9 mouse cellular contexts compared by ENCODE assay signal in genomic region chr11:88160316-88160715, GRCm38 (mm10). TPM values are rescaled to one million over a fixed set of nuclear protein-coding genes. Genes with fewer than 3 reads are reported as not detected.
DNase-seq lines count a peak whose midpoint lies in the region; ATAC-seq and TF ChIP-seq lines count a peak whose summit lies in the region.
"Had no signal": no experiment of that assay in that cellular context is flagged by ENCODE, and none has a peak within 500 bp of the region (broad histone marks: within the 10 kb centered on the region; RNA-seq: fewer than 3 reads in every experiment).

No protein-coding gene starts in this region.

- peak overlapping the region; percentile 92 for H3K4me3 ChIP-seq in megakaryocyte, embryonic 14.5 days (replicated peaks)
- no peak overlapping the region for H3K4me3 ChIP-seq in limb, embryonic 12.5 days (replicated peaks)
- no peak overlapping the region for H3K4me3 ChIP-seq in stomach, postnatal 0 days (ENCODE audit: low read depth, low read length)

- H3K27ac ChIP-seq in limb, embryonic 12.5 days = peak overlapping the region; percentile 12; the same call in 1 of the 2 replicates
- H3K27ac ChIP-seq in stomach, postnatal 0 days (replicated peaks) = peak overlapping the region; percentile 95

- peaks cover 41% of the 10 kb centered on the region for H3K36me3 ChIP-seq in megakaryocyte, embryonic 14.5 days (replicated peaks; ENCODE audit: low read length)
- H3K36me3 ChIP-seq in limb, embryonic 12.5 days = no peaks in the 10 kb centered on the region
- H3K36me3 ChIP-seq in stomach, postnatal 0 days (ENCODE audit: control insufficient read depth, insufficient read depth, low read length) = no peaks in the 10 kb centered on the region

- no peak for ATAC-seq in megakaryocyte, adult 5-6 weeks (ENCODE audit: poor library complexity, severe bottlenecking)
- ATAC-seq in limb, embryonic 12.5 days (ENCODE audit: insufficient number of reproducible peaks, insufficient read depth, low FRiP score, low TSS enrichment, low read depth) = no peak
- ATAC-seq in stomach, postnatal 0 days (ENCODE audit: low FRiP score, low TSS enrichment) = no peak

- peaks cover 92% of the 10 kb centered on the region for H3K4me1 ChIP-seq in megakaryocyte, embryonic 14.5 days
- peaks cover 69% of the 10 kb centered on the region for H3K4me1 ChIP-seq in limb, embryonic 12.5 days (replicated peaks)
- peaks cover 31% of the 10 kb centered on the region for H3K4me1 ChIP-seq in stomach, postnatal 0 days (replicated peaks; ENCODE audit: control insufficient read depth, insufficient read depth)

- H3K27me3 ChIP-seq in megakaryocyte, embryonic 14.5 days (replicated peaks) = no peaks in the 10 kb centered on the region
- H3K27me3 ChIP-seq in limb, embryonic 12.5 days = no peaks in the 10 kb centered on the region
- H3K27me3 ChIP-seq in stomach, postnatal 0 days (ENCODE audit: control insufficient read depth, insufficient read depth, low read length) = no peaks in the 10 kb centered on the region

- DNase-seq in gastrocnemius, postnatal 10 days = peak; percentile 15
- no peak for DNase-seq in gastrocnemius, postnatal 36 days
- DNase-seq in stomach, postnatal 0 days (ENCODE audit: low spot score) = no peak
- DNase-seq in frontal cortex, postnatal 36 days (ENCODE audit: low spot score in 2 of 2) = no peak
- DNase-seq in layer of hippocampus, adult 9-11 months = no peak
- DNase-seq: liver, postnatal 0 days had no signal

- 28% methylated on average over 5 of the region's 5 CpGs for WGBS in limb, embryonic 12.5 days
- 44% methylated on average over 5 of the region's 5 CpGs for WGBS in stomach, postnatal 0 days

- H3K9me3 ChIP-seq in megakaryocyte, embryonic 14.5 days = no peaks in the 10 kb centered on the region
- no peaks in the 10 kb centered on the region for H3K9me3 ChIP-seq in limb, embryonic 12.5 days
- H3K9me3 ChIP-seq in stomach, postnatal 0 days (ENCODE audit: control insufficient read depth, low read length) = no peaks in the 10 kb centered on the region

- H3K9ac ChIP-seq in limb, embryonic 12.5 days (replicated peaks) = no peak overlapping the region
- no peak overlapping the region for H3K9ac ChIP-seq in stomach, postnatal 0 days (ENCODE audit: low read length)
- H3K9ac ChIP-seq: liver, postnatal 0 days had no signal

- peak; percentile 70 for TF ChIP-seq EP300 in stomach, postnatal 0 days (optimal IDR thresholded peaks at IDR 0.05)

- no peak for TF ChIP-seq CTCF in stomach, postnatal 0 days (IDR thresholded peaks at IDR 0.05; ENCODE audit: low read depth)

- intact Hi-C loops in gastrocnemius, postnatal 36 days (cut with DNase I) = no loop called here

- H3K4me2 ChIP-seq in limb, embryonic 12.5 days = peak overlapping the region; percentile 70
- H3K4me2 ChIP-seq in stomach, postnatal 0 days (replicated peaks; ENCODE audit: low read depth) = no peak overlapping the region

RNA-seq across cellular contexts. Expression of gene Mrps23, which starts 43.9 kb away (rescaled TPM):
- total RNA-seq in gastrocnemius, postnatal 10 days (2021) = 100 to 1,000 TPM; 121 to 133 TPM
- 100 to 1,000 TPM; 123 to 140 TPM for total RNA-seq in gastrocnemius, postnatal 36 days (2021)
- 62.3 and 197 TPM in 2 replicates for polyA plus RNA-seq in megakaryocyte, embryonic 14.5 days (2012; ENCODE audit: insufficient read depth, low replicate concordance)
- 59.0 and 62.2 TPM in 2 replicates for total RNA-seq in megakaryocyte, adult 5-6 weeks (2015)
- total RNA-seq in megakaryocyte, adult 5-6 weeks (2017) = 39.4 and 73.3 TPM in 2 replicates
- polyA plus RNA-seq in limb, embryonic 12.5 days (2016; fragmentation: Nextera tagmentation; extraction: Ambion mirVana) = 53.2 and 59.5 TPM in 2 replicates
- polyA plus RNA-seq in stomach, postnatal 0 days (2015; fragmentation: Nextera tagmentation; extraction: Ambion mirVana) = 54.7 and 55.4 TPM in 2 replicates
